Mouse (Mus musculus) stomach, embryonic 15.5 days (tissue): ENCODE results near the gene Ly6g6f. TPM values are rescaled to one million over a fixed set of nuclear protein-coding genes. Genes with fewer than 3 reads are reported as not detected.
A peak's percentile ranks its signal among the peaks of the same experiment; 100 is the strongest.

Experiments
- ATAC-seq: fragments of 200-750 bp; cut with Nextera tagmentation; 2 replicates; pipeline ENCODE4 v1.8.0; 2017; ENCODE audit warnings: low read depth, moderate number of reproducible peaks, moderate TSS enrichment; ENCODE audit not compliant: insufficient read depth, low FRiP score
- H3K27ac ChIP-seq: fragments of 300-500 bp; sonication (generic); 2 replicates; pipeline ENCODE4 v1.5.1; 2015; ENCODE audit warnings: mild to moderate bottlenecking, inconsistent platforms
- H3K27me3 ChIP-seq: fragments of 300-500 bp; sonication (generic); replicated peaks from 2 replicates; pipeline ENCODE4 v1.6.1; 2015; ENCODE audit warnings: inconsistent platforms
- H3K36me3 ChIP-seq: fragments of 300-500 bp; sonication (generic); 2 replicates; pipeline ENCODE4 v1.6.1; 2015; ENCODE audit warnings: inconsistent platforms
- H3K4me1 ChIP-seq: fragments of 300-500 bp; sonication (generic); 2 replicates; pipeline ENCODE4 v1.6.1; 2015; ENCODE audit warnings: inconsistent platforms
- H3K4me2 ChIP-seq: fragments of 300-500 bp; sonication (generic); 2 replicates; pipeline ENCODE4 v1.6.1; 2015; ENCODE audit warnings: mild to moderate bottlenecking, inconsistent platforms
- H3K4me3 ChIP-seq: fragments of 300-500 bp; sonication (generic); replicated peaks from 2 replicates; pipeline ENCODE4 v1.5.1; 2015; ENCODE audit warnings: inconsistent platforms
- H3K9ac ChIP-seq: fragments of 300-500 bp; sonication (generic); 2 replicates; pipeline ENCODE4 v1.6.1; 2015; ENCODE audit warnings: inconsistent platforms
- H3K9me3 ChIP-seq: fragments of 300-500 bp; sonication (generic); 2 replicates; pipeline ENCODE4 v1.6.1; 2016; ENCODE audit warnings: inconsistent platforms
- WGBS: fragments of 180-500 bp; shearing (Covaris S2); methylation state at CpG from one replicate; pipeline ENCODE4 v1.1.7; 2015; 5-methylcytosine and 5-hydroxymethylcytosine counted together
- polyA plus RNA-seq: library from polyadenylated mRNA; unstranded; fragments of >200 nt; fragmentation: Nextera tagmentation; extraction: Ambion mirVana; gene quantifications from 2 replicates; pipeline ENCODE4 v1.2.1, GENCODE M21; 2015

Ly6g6f gene
- polyA plus RNA-seq, 1 experiment from 2014 or later, result 0.41 TPM

GRCm38 (mm10) chr17:35088825-35089644 is 3.6 kb upstream of the Ly6g6f start, which contains the start of gene Abhd16a:
Gene Abhd16a (plus strand): TSS chr17:35089263.
- WGBS, result 3% methylated on average over 67 of the region's 67 CpGs
- H3K36me3 ChIP-seq, result peaks cover 19% of the 10 kb centered on the region
- peak within 1 kb of the TSS; percentile 80 for H3K9ac ChIP-seq
- H3K27ac ChIP-seq, result peak within 1 kb of the TSS; percentile 97
- peak; percentile 95 for ATAC-seq
- peak within 1 kb of the TSS; percentile 70 for H3K4me3 ChIP-seq
- peak within 1 kb of the TSS; percentile 60 for H3K4me2 ChIP-seq
- no peaks in the 10 kb centered on the region for H3K27me3 ChIP-seq
- peaks cover 9% of the 10 kb centered on the region for H3K4me1 ChIP-seq
- no peaks in the 10 kb centered on the region for H3K9me3 ChIP-seq

GRCm38 (mm10) chr17:35088151-35088550 is 2.7 kb upstream of the Ly6g6f start:
- Histone ChIP-seq H3K9ac (no peak overlapping the region), H3K27me3 (no peaks in the 10 kb centered on the region), H3K4me3 (no peak overlapping the region), H3K4me1 (peaks cover 9% of the 10 kb centered on the region), H3K36me3 (peaks cover 17% of the 10 kb centered on the region), H3K4me2 (no peak overlapping the region), H3K27ac (no peak overlapping the region), H3K9me3 (no peaks in the 10 kb centered on the region)
- WGBS, result 50% methylated on average over 2 of the region's 2 CpGs
- no peak for ATAC-seq

GRCm38 (mm10) chr17:35083929-35084497 is 1.4 kb downstream of the Ly6g6f start:
- no peaks in the 10 kb centered on the region for H3K9me3 ChIP-seq
- no peak overlapping the region for H3K27ac ChIP-seq
- ATAC-seq, result no peak
- no peak overlapping the region for H3K4me2 ChIP-seq
- H3K4me1 ChIP-seq, result 0 out of 2 replicates have a peak, but pooled peaks cover 3% of the 10 kb centered on the region
- H3K27me3 ChIP-seq, result no peaks in the 10 kb centered on the region
- no peaks in the 10 kb centered on the region for H3K36me3 ChIP-seq
- H3K9ac ChIP-seq, result no peak overlapping the region
- no peak overlapping the region for H3K4me3 ChIP-seq
- 75% methylated on average over 3 of the region's 3 CpGs for WGBS

- no peaks in the 10 kb centered on the region for H3K36me3 ChIP-seq
- 0 out of 2 replicates have a peak, but pooled peaks cover 3% of the 10 kb centered on the region for H3K4me1 ChIP-seq
- no peak overlapping the region for H3K4me3 ChIP-seq
- 81% methylated on average over 16 of the region's 16 CpGs for WGBS
- no peaks in the 10 kb centered on the region for H3K27me3 ChIP-seq
- no peak overlapping the region for H3K4me2 ChIP-seq
- H3K9me3 ChIP-seq, result no peaks in the 10 kb centered on the region
- H3K27ac ChIP-seq, result no peak overlapping the region
- ATAC-seq, result no peak
- no peak overlapping the region for H3K9ac ChIP-seq
These were observed 2.4 kb downstream of the Ly6g6f start for GRCm38 (mm10) chr17:35082841-35083576.

- Histone ChIP-seq H3K9ac (no peak overlapping the region), H3K36me3 (no peaks in the 10 kb centered on the region), H3K4me2 (no peak overlapping the region), H3K27ac (no peak overlapping the region), H3K9me3 (no peaks in the 10 kb centered on the region), H3K4me1 (peaks cover 10% of the 10 kb centered on the region), H3K4me3 (no peak overlapping the region), H3K27me3 (no peaks in the 10 kb centered on the region)
- 82% methylated on average over 4 of the region's 4 CpGs for WGBS
- ATAC-seq, result no peak
These were observed 4.7 kb downstream of the Ly6g6f start for GRCm38 (mm10) chr17:35080710-35081109.

- no peaks in the 10 kb centered on the region for H3K36me3 ChIP-seq
- peaks cover 10% of the 10 kb centered on the region for H3K4me1 ChIP-seq
- H3K9ac ChIP-seq, result no peak overlapping the region
- no peak for ATAC-seq
- no peak overlapping the region for H3K4me3 ChIP-seq
- no peaks in the 10 kb centered on the region for H3K27me3 ChIP-seq
- 0 out of 2 replicates have a peak overlapping the region, but pooled peaks have one; percentile 8 for H3K4me2 ChIP-seq
- WGBS, result 45% methylated on average over 6 of the region's 6 CpGs
- H3K9me3 ChIP-seq, result no peaks in the 10 kb centered on the region
- H3K27ac ChIP-seq, result peak overlapping the region; percentile 18; the same call in 1 of the 2 replicates
These were observed 5.2 kb downstream of the Ly6g6f start for GRCm38 (mm10) chr17:35080248-35080647.

GRCm38 (mm10) chr17:35079778-35080177 is 5.6 kb downstream of the Ly6g6f start:
- ATAC-seq, result peak; percentile 83
- H3K36me3 ChIP-seq, result no peaks in the 10 kb centered on the region
- no peaks in the 10 kb centered on the region for H3K9me3 ChIP-seq
- H3K27me3 ChIP-seq, result no peaks in the 10 kb centered on the region
- no peak overlapping the region for H3K9ac ChIP-seq
- no peak overlapping the region for H3K4me3 ChIP-seq
- peak overlapping the region; percentile 18; the same call in 1 of the 2 replicates for H3K27ac ChIP-seq
- H3K4me2 ChIP-seq, result 0 out of 2 replicates have a peak overlapping the region, but pooled peaks have one; percentile 8
- 47% methylated on average over 9 of the region's 9 CpGs for WGBS
- peaks cover 10% of the 10 kb centered on the region for H3K4me1 ChIP-seq

- Histone ChIP-seq H3K9me3 (no peaks in the 10 kb centered on the region), H3K27me3 (no peaks in the 10 kb centered on the region), H3K36me3 (no peaks in the 10 kb centered on the region), H3K9ac (no peak within 1 kb of the TSS), H3K4me3 (peak within 1 kb of the TSS; percentile 32), H3K4me2 (peak within 1 kb of the TSS; percentile 55), H3K4me1 (peaks cover 10% of the 10 kb centered on the region), H3K27ac (peak within 1 kb of the TSS; percentile 68)
- ATAC-seq, result peak; percentile 49
- WGBS, result 11% methylated on average over 14 of the region's 14 CpGs
These were observed 7.6 kb downstream of the Ly6g6f start, which contains the start of gene Ly6g6d for GRCm38 (mm10) chr17:35077786-35078233. Gene Ly6g6d (minus strand): TSS chr17:35078065.

GRCm38 (mm10) chr17:35077285-35077684 is 8.1 kb downstream of the Ly6g6f start:
- WGBS, result 46% methylated on average over 2 of the region's 2 CpGs
- Histone ChIP-seq H3K9ac (no peak overlapping the region), H3K4me2 (peak overlapping the region; percentile 55), H3K4me1 (peaks cover 10% of the 10 kb centered on the region), H3K4me3 (peak overlapping the region; percentile 32), H3K27me3 (no peaks in the 10 kb centered on the region), H3K9me3 (no peaks in the 10 kb centered on the region), H3K27ac (peak overlapping the region; percentile 68), H3K36me3 (no peaks in the 10 kb centered on the region)
- no peak for ATAC-seq

GRCm38 (mm10) chr17:35076507-35077176 is 8.8 kb downstream of the Ly6g6f start, which contains the start of gene Ly6g6e:
Gene Ly6g6e (plus strand): TSS chr17:35076902.
- WGBS, result 30% methylated on average over 10 of the region's 10 CpGs
- ATAC-seq, result no peak
- Histone ChIP-seq H3K4me1 (peaks cover 10% of the 10 kb centered on the region), H3K4me3 (peak within 1 kb of the TSS; percentile 32), H3K9me3 (no peaks in the 10 kb centered on the region), H3K27me3 (no peaks in the 10 kb centered on the region), H3K9ac (no peak within 1 kb of the TSS), H3K36me3 (no peaks in the 10 kb centered on the region), H3K4me2 (peak within 1 kb of the TSS; percentile 55), H3K27ac (peak within 1 kb of the TSS; percentile 68)

GRCm38 (mm10) chr17:35074097-35074496 is 11.3 kb downstream of the Ly6g6f start:
- Histone ChIP-seq H3K36me3 (no peaks in the 10 kb centered on the region), H3K27me3 (no peaks in the 10 kb centered on the region), H3K9ac (no peak overlapping the region), H3K9me3 (no peaks in the 10 kb centered on the region), H3K4me2 (no peak overlapping the region), H3K4me1 (peaks cover 7% of the 10 kb centered on the region), H3K4me3 (no peak overlapping the region), H3K27ac (no peak overlapping the region)
- ATAC-seq, result no peak
- WGBS, result 46% methylated on average over 17 of the region's 17 CpGs
